Mouse (Mus musculus) layer of hippocampus, adult 8-10 months (tissue): ENCODE measurements at regions not wholly inside any gene's neighbourhood (a gene's known extent, or its start where the extent isn't known, plus 50 kb on each side); places are given as distances from the start of the nearest gene placed in this dataset.

ENCODE experiments used
- DNase-seq, 2 experiments: peaks; one replicate each; pipeline ENCODE4 v3.0.0; 2022; ENCODE audit warnings: low spot score in 2 of 2

DNA sequence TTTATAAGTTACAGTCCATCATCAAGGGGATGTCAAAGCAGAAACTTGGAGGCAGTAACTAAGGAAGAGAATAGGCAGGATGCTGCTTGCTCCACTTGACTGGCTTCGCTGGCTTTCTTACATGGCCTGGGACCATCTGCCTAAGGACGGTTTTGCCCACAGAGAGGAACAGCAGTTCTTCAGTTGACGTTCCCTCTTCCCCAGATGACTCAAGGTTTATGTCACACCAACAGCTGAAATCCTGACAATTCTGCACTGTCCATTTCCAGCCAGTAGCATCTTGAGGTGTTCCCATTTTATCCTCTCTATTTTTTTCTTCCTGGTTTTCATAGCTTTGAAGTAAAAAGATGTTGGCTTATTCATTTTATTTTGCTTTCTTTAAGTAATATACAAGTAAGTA lies 391.8 kb downstream of the Tshz3 start:
- DNase-seq: no peak

GRCm38 (mm10) chr7:37092572-37092971 lies 394.7 kb downstream of the Tshz3 start:
- DNase-seq: no peak

GRCm38 (mm10) chr7:37093721-37094120 lies 395.8 kb downstream of the Tshz3 start:
- no peak for DNase-seq

DNA sequence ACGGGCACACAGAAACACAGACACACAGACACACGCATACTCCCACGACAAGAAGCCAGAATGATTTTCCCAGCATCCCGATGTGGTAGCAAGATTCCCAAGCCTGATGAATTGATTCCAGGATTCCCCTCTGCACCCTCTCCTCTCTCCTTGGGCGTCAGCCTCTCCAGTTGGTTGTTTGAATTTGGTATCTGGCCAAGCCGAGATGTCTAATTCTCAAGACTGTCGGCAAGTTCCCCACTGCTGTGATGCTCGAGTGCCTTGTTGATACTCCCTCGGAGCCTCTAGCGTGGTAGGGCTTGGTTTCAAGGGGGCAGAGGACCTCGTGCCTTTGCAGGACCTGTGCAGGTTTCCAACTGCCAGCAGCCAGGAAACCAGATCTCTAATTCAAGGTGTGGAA lies 397.9 kb downstream of the Tshz3 start:
- DNase-seq: no peak

GRCm38 (mm10) chr7:37096291-37096690 lies 398.4 kb downstream of the Tshz3 start:
- DNase-seq: no peak

DNA sequence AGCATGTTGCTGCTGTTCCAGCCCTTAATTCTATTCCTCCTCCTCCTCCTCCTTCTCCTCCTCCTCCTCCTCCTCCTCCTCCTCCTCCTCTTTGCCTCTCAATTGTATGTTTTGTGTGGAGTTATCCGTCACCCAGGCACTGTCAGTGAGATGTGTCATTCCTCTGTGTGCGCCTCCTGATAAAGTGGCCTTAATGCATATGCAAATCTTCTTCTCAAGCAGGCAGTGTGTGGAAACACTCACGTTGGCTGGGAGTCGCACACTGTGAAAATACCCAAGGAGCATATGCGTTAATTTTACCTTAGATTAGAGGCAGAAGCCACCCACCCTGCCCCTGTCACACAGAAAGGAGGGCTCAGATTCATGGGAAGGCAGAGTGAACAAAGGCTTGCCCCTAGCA lies 401.0 kb downstream of the Tshz3 start:
- DNase-seq: no peak

GRCm38 (mm10) chr7:37104671-37105070 lies 406.8 kb downstream of the Tshz3 start:
- DNase-seq: no peak

DNA sequence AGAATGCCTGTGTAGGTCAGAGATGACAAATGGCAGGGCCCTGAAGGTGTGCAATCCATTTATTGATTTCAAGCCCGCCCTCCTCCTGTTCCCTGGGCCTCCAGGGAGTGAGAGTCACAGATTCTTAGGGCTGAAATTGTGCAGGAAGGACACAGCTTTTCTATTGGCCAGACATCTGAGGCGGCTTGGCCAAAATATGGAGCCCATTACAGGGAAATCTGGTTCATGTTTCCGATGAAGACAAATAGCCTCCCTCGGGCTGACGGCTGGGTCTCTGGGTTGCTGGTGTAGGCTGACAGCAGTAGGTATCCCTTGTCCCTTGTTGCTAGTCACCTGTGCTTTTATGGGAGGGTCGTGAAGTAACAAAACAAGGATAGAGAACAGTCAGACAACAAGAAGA lies 413.2 kb downstream of the Tshz3 start:
- no peak for DNase-seq

GRCm38 (mm10) chr7:37120776-37121175 lies 422.9 kb downstream of the Tshz3 start:
- DNase-seq: no peak

DNA sequence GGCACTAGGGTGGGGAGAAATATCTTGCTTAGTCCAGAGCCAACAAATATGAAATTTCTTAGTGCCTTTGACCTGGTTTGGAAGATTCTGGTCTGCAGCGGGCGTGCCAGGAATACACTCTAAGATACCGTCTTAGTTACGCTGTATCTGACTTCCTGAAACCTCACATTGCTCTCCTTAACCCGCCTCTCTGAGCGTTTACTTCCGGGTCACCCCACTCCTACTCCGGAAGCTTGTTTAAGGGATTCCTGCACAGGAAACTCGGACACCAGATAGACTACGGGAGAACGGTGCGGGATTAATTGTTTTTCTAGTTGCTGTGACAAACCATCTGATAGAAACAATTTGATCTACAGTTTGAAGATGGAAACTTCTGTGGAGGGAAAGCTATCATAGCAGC lies 442.3 kb downstream of the Tshz3 start:
- DNase-seq: no peak

- DNase-seq: no peak
These were observed 444.9 kb downstream of the Tshz3 start for GRCm38 (mm10) chr7:37142780-37143179.

GRCm38 (mm10) chr7:37144303-37144702 lies 446.4 kb downstream of the Tshz3 start:
- no peak for DNase-seq

DNA sequence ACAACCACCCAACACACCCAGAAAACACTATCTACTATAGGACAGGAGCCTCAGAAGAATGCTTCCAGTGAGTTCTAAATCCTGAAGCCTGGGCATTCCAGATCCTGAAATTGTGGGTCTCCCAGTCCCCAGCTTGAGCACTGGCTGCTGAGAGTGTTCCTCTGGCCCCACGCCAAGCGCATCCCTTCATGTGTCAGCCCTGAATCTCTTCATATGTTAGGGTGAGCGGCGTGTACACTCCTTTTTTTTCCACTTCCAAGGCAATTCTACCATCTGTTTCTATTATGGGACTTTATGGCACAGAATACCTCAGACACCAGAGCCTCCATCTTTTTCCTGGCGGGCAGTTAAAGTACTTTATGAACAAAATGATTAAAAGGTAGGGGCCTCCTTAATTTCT lies 451.8 kb downstream of the Tshz3 start:
- DNase-seq: peak in 1 of 2 experiments; percentile 18

DNA sequence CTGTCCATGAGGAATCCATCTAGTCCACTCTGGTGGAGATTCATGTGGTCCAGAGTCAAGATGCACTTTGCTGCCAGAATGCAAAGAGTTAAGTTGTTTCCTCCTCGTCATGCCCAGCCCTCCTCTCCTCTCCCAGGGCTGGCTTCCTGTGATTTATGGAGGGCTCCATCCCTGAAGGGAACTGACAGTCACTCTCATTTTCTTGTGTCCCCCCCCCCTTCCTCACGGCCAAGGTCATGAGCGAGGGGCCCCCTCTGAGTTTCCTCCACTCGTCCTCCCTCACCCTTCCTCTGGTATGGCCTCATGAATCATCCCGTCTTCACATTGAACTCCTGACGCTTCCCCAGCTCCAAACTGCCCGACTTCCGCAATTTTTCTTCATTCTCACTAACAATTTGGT lies 461.9 kb downstream of the Tshz3 start:
- DNase-seq: no peak

GRCm38 (mm10) chr7:37168883-37169282 lies 471.0 kb downstream of the Tshz3 start:
- no peak for DNase-seq

- no peak for DNase-seq
These were observed 477.8 kb downstream of the Tshz3 start for GRCm38 (mm10) chr7:37175746-37176145.

DNA sequence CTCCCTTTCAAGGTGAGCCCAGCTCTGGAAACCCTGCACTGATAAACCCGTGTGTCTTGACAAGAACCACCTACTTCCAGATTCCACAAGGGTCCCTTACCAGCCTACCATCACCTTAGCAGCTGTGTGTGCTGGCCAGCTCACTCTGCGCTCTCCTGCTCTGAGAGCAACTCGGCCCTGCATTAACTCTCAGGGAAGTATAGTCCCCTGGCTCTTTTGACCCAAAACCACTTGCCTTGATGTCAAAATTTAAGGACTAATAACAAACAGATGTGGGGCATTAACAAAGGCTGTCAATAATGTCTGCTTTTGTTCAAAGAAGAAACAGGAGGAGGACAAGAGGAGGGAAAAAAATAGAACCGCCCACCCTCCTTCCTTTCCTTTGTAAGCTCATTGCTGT lies 480.3 kb downstream of the Tshz3 start:
- no peak for DNase-seq

DNA sequence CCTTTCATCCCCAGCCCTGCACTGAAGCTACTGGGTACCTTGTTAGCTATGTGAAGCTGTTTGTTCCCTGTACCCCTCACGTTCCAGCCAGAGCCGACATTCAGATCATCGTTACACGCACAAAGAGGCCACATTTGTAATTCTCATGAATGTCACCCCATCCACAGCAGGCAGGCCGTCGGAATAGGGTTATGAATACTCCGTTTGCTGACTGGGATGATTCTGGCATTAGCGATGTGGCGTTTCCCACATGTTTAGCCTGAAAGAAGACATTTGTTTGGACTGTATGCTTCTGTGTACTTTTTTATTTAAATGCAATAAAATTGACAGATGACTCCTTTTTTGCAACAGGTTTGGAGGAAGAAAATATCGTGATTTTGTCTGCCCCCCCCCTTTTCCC lies 482.0 kb downstream of the Tshz3 start:
- DNase-seq: no peak

DNA sequence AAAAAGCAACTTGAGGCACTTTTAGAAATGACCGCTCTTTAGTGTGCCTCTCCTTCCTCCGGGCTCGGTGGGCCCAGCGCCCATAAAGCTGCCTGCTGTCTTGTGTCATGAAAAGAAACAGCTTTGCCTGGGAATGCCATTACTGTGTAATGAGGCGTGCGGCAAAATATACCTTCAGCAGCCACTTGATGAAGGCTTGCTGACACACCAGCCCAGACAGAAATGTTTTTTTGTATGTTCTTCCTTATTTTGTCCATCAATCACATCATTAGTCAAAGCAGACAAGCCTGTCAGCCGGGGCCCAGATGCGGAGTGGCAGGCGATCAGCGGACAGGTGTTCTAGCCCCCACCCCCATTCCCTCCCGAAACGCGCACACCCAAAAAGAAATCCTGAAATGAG lies 482.5 kb downstream of the Tshz3 start:
- DNase-seq: no peak

DNA sequence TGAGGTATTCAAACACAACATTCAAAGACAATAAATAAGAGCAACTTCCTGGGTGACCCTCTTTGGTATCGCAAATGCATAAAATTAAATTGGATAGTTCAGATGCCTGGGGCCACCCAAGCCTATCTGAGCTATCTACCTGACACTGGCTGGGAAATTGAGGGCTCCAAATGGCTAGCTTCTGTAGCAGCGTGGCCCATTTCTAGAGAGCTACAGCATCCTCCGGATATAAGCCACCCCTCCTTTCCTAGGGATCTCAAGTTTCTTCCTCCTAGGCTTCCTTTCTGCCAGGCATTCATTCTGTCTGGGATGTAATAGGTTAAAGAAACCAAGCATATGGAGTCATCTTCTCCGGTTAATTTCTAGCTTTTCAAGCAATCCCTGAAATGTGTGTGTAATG lies 483.2 kb downstream of the Tshz3 start:
- no peak for DNase-seq

- DNase-seq: no peak
These were observed 494.6 kb downstream of the Tshz3 start for GRCm38 (mm10) chr7:37192536-37192935.

- no peak for DNase-seq
These were observed 506.9 kb downstream of the Tshz3 start for GRCm38 (mm10) chr7:37204800-37205199.

DNA sequence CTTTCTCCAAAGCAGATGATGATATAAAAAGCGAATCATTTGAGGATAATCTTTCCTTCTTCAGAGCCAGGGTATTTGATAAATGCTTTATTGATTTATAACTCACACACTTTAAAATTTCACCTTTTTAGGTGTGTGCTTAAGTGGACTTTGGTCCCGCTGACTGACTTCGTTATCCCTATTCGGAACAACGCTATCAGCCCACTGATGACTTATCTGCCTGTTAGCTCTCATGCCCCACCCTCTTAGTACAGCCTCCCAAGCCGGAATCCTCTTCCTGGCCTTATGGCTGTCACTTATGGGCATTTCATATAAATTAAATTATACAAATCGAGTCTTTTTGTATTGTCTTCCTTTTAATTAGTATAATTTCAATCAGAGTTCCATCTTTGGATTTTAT lies 510.4 kb downstream of the Tshz3 start:
- no peak for DNase-seq

DNA sequence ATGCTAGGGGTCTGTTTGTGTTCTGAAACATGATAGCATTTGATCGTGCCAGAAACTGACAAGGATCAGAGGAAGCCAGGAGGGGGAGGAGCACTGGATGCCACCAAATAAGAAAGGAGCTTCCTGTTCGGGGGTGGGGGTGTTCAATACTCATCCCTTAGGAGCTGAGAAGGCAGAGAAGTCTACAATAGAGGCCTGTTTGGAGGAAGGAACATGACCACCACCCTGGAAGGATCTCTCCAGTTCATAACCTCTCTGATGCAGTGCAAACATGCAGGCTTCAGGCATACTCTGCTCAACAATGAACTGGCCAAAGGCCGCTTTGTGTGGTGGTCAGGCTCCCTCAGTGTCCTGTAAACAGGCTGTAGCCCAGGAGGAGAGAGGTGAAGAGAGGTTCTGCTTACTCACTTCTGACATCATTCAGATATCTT lies 515.8 kb downstream of the Tshz3 start:
- DNase-seq: no peak

DNA sequence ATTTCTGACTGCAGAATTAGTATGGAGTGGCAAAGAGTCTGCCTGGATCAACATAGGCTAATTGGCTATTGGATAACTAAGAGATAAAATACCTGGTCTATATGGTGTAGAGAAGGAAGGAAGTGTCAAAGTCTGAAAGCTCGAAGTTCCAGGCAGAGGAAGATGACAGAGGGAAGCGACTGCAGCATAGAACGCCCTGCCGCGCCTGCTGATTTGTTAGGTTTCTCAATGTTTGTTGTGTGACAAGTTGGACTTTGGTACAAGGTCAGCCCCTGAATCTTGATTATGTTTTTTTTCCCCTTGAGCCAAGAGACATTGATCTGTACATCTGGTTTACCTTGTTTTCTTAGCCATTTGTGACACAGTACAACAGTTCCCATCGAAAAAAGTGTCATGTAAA lies 517.6 kb downstream of the Tshz3 start:
- DNase-seq: no peak
